Mouse (Mus musculus) C2C12 (cell line): ENCODE measurements around the gene Pigw.

ENCODE experiments used
- CTCF ChIP-seq: IDR thresholded peaks from one replicate; pipeline ENCODE4 v1.5.1; 2011; ENCODE audit not compliant: control insufficient read depth, insufficient read depth, insufficient read length
- MYOD1 ChIP-seq: IDR thresholded peaks from one replicate; pipeline ENCODE4 v1.6.1; 2011; ENCODE audit warnings: low read depth; ENCODE audit not compliant: control insufficient read depth, insufficient read length
- MYOG ChIP-seq: IDR thresholded peaks from one replicate; pipeline ENCODE4 v1.6.1; 2011; ENCODE audit not compliant: control insufficient read depth, insufficient read length; ENCODE audit errors: extremely low read depth

GRCm38 (mm10) chr11:84910411-84910810, 30.3 kb upstream of the Pigw start:
- TF ChIP-seq MYOD1 (peak; percentile 68), CTCF (no peak), MYOG (no peak)
